Mouse (Mus musculus): ENCODE data around the gene Rpl32. TPM values are rescaled to one million over a fixed set of nuclear protein-coding genes. Genes with fewer than 3 reads are reported as not detected.

The Rpl32 gene
- total and polyA plus RNA-seq, 3 experiments, result 4,514 to 5,400 TPM; not detected in 1

- no peak within 1 kb of the TSS for H3K9ac ChIP-seq (ENCODE audit: control insufficient read depth, low read depth, low read length, poor library complexity, severe bottlenecking)
- H3K27ac ChIP-seq (ENCODE audit: control insufficient read depth, low read depth, low read length), result no peak within 1 kb of the TSS
- no peaks in the 10 kb centered on the region for H3K36me3 ChIP-seq (ENCODE audit: control insufficient read depth in 1 of 2, insufficient read depth in 2 of 2, low read length in 2 of 2)
- H3K9me3 ChIP-seq (replicated peaks; ENCODE audit: insufficient read depth, low read length), result no peaks in the 10 kb centered on the region
- no peak for DNase-seq (ENCODE audit: low read depth, low spot score)
- no peak within 1 kb of the TSS for H3K4me3 ChIP-seq (ENCODE audit: control insufficient read depth in 1 of 2, insufficient read depth in 1 of 2, low read depth in 2 of 2, low read length in 2 of 2)
- no peaks in the 10 kb centered on the region for H3K79me2 ChIP-seq (ENCODE audit: control insufficient read depth, insufficient read depth, low read length, poor library complexity)
- no peaks in the 10 kb centered on the region for H3K4me1 ChIP-seq (ENCODE audit: control insufficient read depth in 1 of 2, insufficient read depth in 2 of 2, low read length in 2 of 2)
- no peak for TF ChIP-seq MAZ (IDR thresholded peaks at IDR 0.05; ENCODE audit: low read depth, low read length)
- no peaks in the 10 kb centered on the region for H3K27me3 ChIP-seq (ENCODE audit: control insufficient read depth in 1 of 2, insufficient read depth in 2 of 2, low read length in 2 of 2)
These were observed 29.6 kb upstream of the Rpl32 start, which contains the start of gene Efcab12 for GRCm38 (mm10) chr6:115838161-115838597. TSS of gene Efcab12 (minus strand) at chr6:115838412.

GRCm38 (mm10) chr6:115833861-115834260, 25.3 kb upstream of the Rpl32 start:
- Histone ChIP-seq H3K9ac (ENCODE audit: control insufficient read depth, low read depth, low read length, poor library complexity, severe bottlenecking) (no peak overlapping the region), H3K27ac (ENCODE audit: control insufficient read depth, low read depth, low read length) (no peak overlapping the region), H3K4me3 (ENCODE audit: control insufficient read depth in 1 of 2, insufficient read depth in 1 of 2, low read depth in 2 of 2, low read length in 2 of 2) (no peak overlapping the region), H3K4me1 (ENCODE audit: control insufficient read depth in 1 of 2, insufficient read depth in 2 of 2, low read length in 2 of 2) (no peaks in the 10 kb centered on the region), H3K79me2 (ENCODE audit: control insufficient read depth, insufficient read depth, low read length, poor library complexity) (no peaks in the 10 kb centered on the region), H3K9me3 (replicated peaks; ENCODE audit: insufficient read depth, low read length) (no peaks in the 10 kb centered on the region), H3K36me3 (ENCODE audit: control insufficient read depth in 1 of 2, insufficient read depth in 2 of 2, low read length in 2 of 2) (0 out of 4 replicates have a peak, but pooled peaks cover 0 to 2% of the 10 kb centered on the region in 2 experiments), H3K27me3 (ENCODE audit: control insufficient read depth in 1 of 2, insufficient read depth in 2 of 2, low read length in 2 of 2) (no peaks in the 10 kb centered on the region)
- TF ChIP-seq MEF2A (IDR thresholded peaks at IDR 0.05; ENCODE audit: extremely low read depth, insufficient replicate concordance, low read depth, low read length, poor library complexity, severe bottlenecking), result no peak
- TF ChIP-seq MAFK (IDR thresholded peaks at IDR 0.05; ENCODE audit: borderline replicate concordance, low read depth, low read length), result no peak
- no peak for TF ChIP-seq USF1 (IDR thresholded peaks at IDR 0.05; ENCODE audit: low read depth, low read length)
- TF ChIP-seq HCFC1 (IDR thresholded peaks at IDR 0.05; ENCODE audit: low read depth, low read length), result no peak
- no peak for TF ChIP-seq SIN3A (IDR thresholded peaks at IDR 0.05; ENCODE audit: low read length)
- TF ChIP-seq MAZ (IDR thresholded peaks at IDR 0.05; ENCODE audit: low read depth, low read length), result no peak
- TF ChIP-seq ZMIZ1 (IDR thresholded peaks at IDR 0.05; ENCODE audit: low read depth, low read length), result no peak
- no peak for TF ChIP-seq BHLHE40 (IDR thresholded peaks at IDR 0.05; ENCODE audit: borderline replicate concordance, low read depth, low read length)
- no peak for TF ChIP-seq CHD1 (IDR thresholded peaks at IDR 0.05; ENCODE audit: low read depth, low read length)
- no peak for TF ChIP-seq MAX (IDR thresholded peaks at IDR 0.05; ENCODE audit: low read length)
- no peak for TF ChIP-seq E2F4 (IDR thresholded peaks at IDR 0.05; ENCODE audit: borderline replicate concordance, low read depth, low read length)
- TF ChIP-seq GABPA (IDR thresholded peaks at IDR 0.05; ENCODE audit: low read depth, low read length), result no peak
- no peak for TF ChIP-seq NELFE (IDR thresholded peaks at IDR 0.05; ENCODE audit: low read depth, low read length)
- TF ChIP-seq ELF1 (IDR thresholded peaks at IDR 0.05; ENCODE audit: low read depth, low read length), result no peak
- TF ChIP-seq ETS1 (IDR thresholded peaks at IDR 0.05; ENCODE audit: low read depth, low read length), result no peak
- TF ChIP-seq TCF12 (IDR thresholded peaks at IDR 0.05; ENCODE audit: low read depth, low read length), result no peak
- no peak for TF ChIP-seq CTCF (IDR thresholded peaks at IDR 0.05 in 2 of 3, conservative IDR thresholded peaks at IDR 0.05 in 1 of 3; ENCODE audit: control insufficient read depth in 1 of 3, insufficient read depth in 1 of 3, low read depth in 2 of 3, low read length in 3 of 3, poor library complexity in 1 of 3, severe bottlenecking in 1 of 3)
- TF ChIP-seq EP300 (IDR thresholded peaks at IDR 0.05; ENCODE audit: low read depth in 1 of 2, low read length in 2 of 2), result no peak
- DNase-seq (ENCODE audit: low read depth, low spot score), result no peak

Data from MEL (cell line).